Mouse (Mus musculus) embryonic facial prominence, embryonic 15.5 days (tissue): ENCODE data around the gene Ddx60. TPM values are rescaled to one million over a fixed set of nuclear protein-coding genes. Genes with fewer than 3 reads are reported as not detected.
"Not testable (repeated sequence)": the region's sequence is repeated elsewhere in the genome, so short reads cannot be mapped to it uniquely, and the experiment has no call there.

ENCODE experiments used
- ATAC-seq: fragments of 200-750 bp; cut with Nextera tagmentation; 2 replicates; pipeline ENCODE4 v1.8.0; 2017; ENCODE audit warnings: low read depth, moderate TSS enrichment; ENCODE audit not compliant: insufficient number of reproducible peaks, low FRiP score, low TSS enrichment
- H3K27ac ChIP-seq: fragments of 300-500 bp; sonication (generic); replicated peaks from 2 replicates; pipeline ENCODE4 v1.5.1; 2015; ENCODE audit warnings: mild to moderate bottlenecking, inconsistent platforms
- H3K27me3 ChIP-seq: fragments of 300-500 bp; sonication (generic); 2 replicates; pipeline ENCODE4 v1.6.1; 2015; ENCODE audit warnings: inconsistent platforms
- H3K36me3 ChIP-seq: fragments of 300-500 bp; sonication (generic); 2 replicates; pipeline ENCODE4 v1.6.1; 2015; ENCODE audit warnings: mild to moderate bottlenecking, inconsistent platforms
- H3K4me1 ChIP-seq: fragments of 300-500 bp; sonication (generic); 2 replicates; pipeline ENCODE4 v1.6.1; 2015; ENCODE audit warnings: inconsistent platforms
- H3K4me2 ChIP-seq: fragments of 300-500 bp; sonication (generic); replicated peaks from 2 replicates; pipeline ENCODE4 v1.6.1; 2015; ENCODE audit warnings: mild to moderate bottlenecking, inconsistent platforms
- H3K4me3 ChIP-seq: fragments of 300-500 bp; sonication (generic); replicated peaks from 2 replicates; pipeline ENCODE4 v1.5.1; 2015; ENCODE audit warnings: mild to moderate bottlenecking, inconsistent platforms
- H3K9ac ChIP-seq: fragments of 300-500 bp; sonication (generic); 2 replicates; pipeline ENCODE4 v1.6.1; 2015; ENCODE audit warnings: inconsistent platforms
- H3K9me3 ChIP-seq: fragments of 300-500 bp; sonication (generic); replicated peaks from 2 replicates; pipeline ENCODE4 v1.6.1; 2016; ENCODE audit warnings: inconsistent platforms
- WGBS: fragments of 180-500 bp; shearing (Covaris S2); methylation state at CpG from one replicate; pipeline ENCODE4 v1.1.7; 2015; 5-methylcytosine and 5-hydroxymethylcytosine counted together
- polyA plus RNA-seq: library from polyadenylated mRNA; unstranded; fragments of >200 nt; fragmentation: Nextera tagmentation; extraction: Ambion mirVana; gene quantifications from 2 replicates; pipeline ENCODE4 v1.2.1, GENCODE M21; 2015

The Ddx60 gene
- polyA plus RNA-seq, 1 experiment from 2014 or later, result 1.6 TPM

DNA sequence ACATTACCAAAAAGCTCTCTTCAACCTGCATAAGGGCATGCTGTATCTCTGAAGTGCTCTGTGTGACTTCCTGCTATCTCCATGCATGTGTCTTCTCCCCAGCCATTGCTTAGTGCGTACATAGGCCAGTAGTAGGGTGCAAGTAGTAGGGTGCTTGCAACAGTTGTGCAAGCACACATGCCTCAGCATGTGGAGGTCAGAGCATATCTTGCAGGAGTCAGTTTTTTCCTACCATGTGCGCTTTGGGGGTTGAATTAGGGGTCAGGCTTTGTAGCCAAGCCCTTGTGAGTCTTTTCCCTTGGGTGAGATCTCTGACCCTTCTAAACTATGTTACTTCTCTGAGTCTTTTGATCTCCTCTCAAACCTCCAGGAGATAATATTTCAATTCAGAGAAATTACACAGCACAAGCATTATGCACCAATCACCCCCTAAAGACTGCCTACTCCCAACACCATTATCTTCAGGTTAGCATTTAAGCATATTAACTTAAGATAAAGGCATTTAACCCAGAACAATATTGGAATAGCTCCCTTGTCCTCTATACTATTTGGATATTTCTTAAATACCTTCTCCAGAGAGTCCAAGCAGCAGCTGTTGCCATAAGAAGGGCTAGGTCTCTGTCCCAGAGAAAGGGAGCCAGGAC lies 8.6 kb upstream of the Ddx60 start:
- H3K27me3 ChIP-seq, result no peaks in the 10 kb centered on the region
- H3K4me1 ChIP-seq, result no peaks in the 10 kb centered on the region
- no peak overlapping the region for H3K4me3 ChIP-seq
- no peak overlapping the region for H3K4me2 ChIP-seq
- no peaks in the 10 kb centered on the region for H3K36me3 ChIP-seq
- H3K27ac ChIP-seq, result no peak overlapping the region
- H3K9me3 ChIP-seq, result no peaks in the 10 kb centered on the region
- no peak overlapping the region for H3K9ac ChIP-seq
- WGBS, result 72% methylated on average over 2 of the region's 2 CpGs
- ATAC-seq, result no peak

DNA sequence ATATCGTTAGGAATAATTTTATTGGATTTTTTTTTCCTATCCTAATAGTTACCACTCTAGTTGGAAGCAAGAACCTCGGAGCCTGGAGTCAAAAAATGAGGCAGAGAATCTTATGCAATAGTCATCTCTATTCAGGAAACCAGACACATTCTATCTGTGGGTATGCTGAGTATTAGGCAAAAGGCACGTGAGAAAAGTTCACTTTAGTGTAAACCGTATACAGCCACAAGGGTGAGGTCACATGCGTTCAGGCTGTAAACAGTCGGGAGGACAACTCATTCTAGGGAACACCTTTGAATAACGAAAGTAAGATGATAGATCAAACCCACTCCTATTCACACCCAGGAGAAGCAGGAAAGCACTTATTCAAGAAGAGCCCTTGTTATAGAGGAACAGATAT lies 7.5 kb upstream of the Ddx60 start:
- H3K27me3 ChIP-seq, result no peaks in the 10 kb centered on the region
- H3K4me2 ChIP-seq, result no peak overlapping the region
- no peak overlapping the region for H3K27ac ChIP-seq
- H3K4me1 ChIP-seq, result no peaks in the 10 kb centered on the region
- no peak overlapping the region for H3K4me3 ChIP-seq
- no peaks in the 10 kb centered on the region for H3K9me3 ChIP-seq
- no peak for ATAC-seq
- H3K36me3 ChIP-seq, result no peaks in the 10 kb centered on the region
- no peak overlapping the region for H3K9ac ChIP-seq
- 73% methylated on average over 7 of the region's 7 CpGs for WGBS

DNA sequence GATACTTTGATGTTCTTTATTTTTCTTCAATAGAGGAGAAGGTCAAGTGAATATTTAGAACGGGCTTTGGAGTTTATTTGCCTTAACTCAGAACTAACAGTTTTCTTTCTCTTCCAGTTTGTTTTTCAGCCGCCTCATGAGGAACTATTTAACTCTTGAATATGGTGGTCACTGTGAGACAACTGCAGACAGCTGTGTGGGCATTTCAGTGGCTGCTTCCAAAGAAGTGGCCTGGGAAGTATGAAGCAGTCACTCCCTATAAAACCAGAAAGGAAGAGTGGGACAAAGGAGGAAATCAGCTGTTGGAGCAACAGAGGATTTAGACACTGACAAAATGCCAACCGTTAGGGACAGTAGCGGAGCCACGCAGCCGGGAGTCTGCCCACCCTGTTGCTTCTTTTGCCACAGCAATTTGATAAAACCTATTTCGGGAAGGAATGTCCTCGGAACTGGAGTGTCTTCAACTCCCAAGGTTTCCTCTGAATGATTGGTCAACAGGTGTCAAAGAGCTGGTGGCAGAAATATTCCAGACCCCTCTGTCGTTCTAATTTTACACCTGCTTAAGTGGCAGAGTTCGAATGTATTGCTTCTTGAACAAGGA lies 6.3 kb upstream of the Ddx60 start:
- Histone ChIP-seq H3K4me2 (no peak overlapping the region), H3K36me3 (no peaks in the 10 kb centered on the region), H3K4me3 (no peak overlapping the region), H3K9ac (no peak overlapping the region), H3K9me3 (no peaks in the 10 kb centered on the region), H3K27ac (no peak overlapping the region), H3K4me1 (no peaks in the 10 kb centered on the region), H3K27me3 (no peaks in the 10 kb centered on the region)
- 74% methylated on average over 10 of the region's 10 CpGs for WGBS
- no peak for ATAC-seq

DNA sequence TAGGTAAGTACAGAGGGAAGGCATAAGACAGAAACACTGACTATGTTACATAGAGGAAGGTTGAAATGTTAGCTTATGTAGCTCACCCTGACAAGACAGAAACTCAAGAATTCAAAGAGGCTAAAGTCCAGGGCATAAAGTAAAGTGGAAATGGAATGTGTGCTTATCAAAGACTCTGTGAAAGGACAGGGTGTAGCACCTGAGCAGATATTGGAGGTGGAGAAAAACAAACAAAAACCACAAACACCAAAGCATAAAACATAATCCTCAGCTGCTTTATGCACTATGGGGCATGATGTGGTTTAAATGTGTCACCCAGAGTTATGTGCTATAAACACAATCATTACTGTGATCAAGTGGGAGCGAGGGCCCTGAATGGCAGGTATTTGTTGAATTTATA lies 3.4 kb upstream of the Ddx60 start:
- H3K27ac ChIP-seq, result no peak overlapping the region
- H3K9ac ChIP-seq, result no peak overlapping the region
- no peaks in the 10 kb centered on the region for H3K27me3 ChIP-seq
- ATAC-seq, result no peak
- no peaks in the 10 kb centered on the region for H3K4me1 ChIP-seq
- H3K4me2 ChIP-seq, result no peak overlapping the region
- H3K9me3 ChIP-seq, result no peaks in the 10 kb centered on the region
- no peaks in the 10 kb centered on the region for H3K36me3 ChIP-seq
- 88% methylated on average over 1 of the region's 1 CpGs for WGBS
- no peak overlapping the region for H3K4me3 ChIP-seq

DNA sequence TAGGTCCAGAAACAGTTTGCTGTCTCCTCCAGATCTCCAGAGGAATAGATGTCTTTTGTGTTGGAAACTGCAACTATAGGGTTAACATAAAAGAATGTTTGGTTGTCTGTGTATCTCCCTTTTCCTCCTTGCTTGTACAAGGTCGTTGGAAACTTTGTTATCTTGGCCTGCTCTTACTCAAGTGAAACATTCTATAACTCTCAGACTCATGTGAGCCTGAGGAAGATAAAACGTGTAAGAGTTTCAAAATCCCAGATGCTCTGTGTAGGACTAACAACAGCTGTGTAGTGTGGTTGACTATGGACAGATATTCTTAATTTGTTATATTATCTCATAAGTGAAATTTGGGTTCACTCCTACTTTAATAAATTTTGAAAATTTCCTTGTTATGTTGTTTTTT lies 5.4 kb downstream of the Ddx60 start:
- Histone ChIP-seq H3K27ac (no peak overlapping the region), H3K4me1 (no peaks in the 10 kb centered on the region), H3K9me3 (no peaks in the 10 kb centered on the region), H3K4me2 (no peak overlapping the region), H3K9ac (no peak overlapping the region), H3K27me3 (no peaks in the 10 kb centered on the region), H3K36me3 (no peaks in the 10 kb centered on the region), H3K4me3 (no peak overlapping the region)
- no peak for ATAC-seq
- WGBS, result 14% methylated on average over 2 of the region's 2 CpGs

DNA sequence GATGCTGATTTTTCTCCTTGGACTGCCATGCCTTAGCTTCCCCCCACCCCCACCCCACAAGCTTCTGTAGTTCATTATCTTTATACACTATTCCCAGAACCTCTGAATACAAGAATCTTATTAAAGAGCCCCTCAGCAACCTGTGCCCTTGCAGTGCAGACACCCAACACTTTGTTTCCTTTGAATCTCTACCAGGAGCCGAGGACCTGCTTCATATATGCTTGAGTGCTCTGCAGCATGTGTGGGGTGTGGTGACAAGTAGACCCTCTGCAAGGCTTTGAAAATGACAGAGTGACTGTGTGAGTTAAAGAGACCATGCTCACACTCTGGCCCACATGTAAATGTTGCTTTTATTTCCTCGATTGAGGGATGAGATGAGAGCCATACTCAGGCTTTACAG lies 9.7 kb downstream of the Ddx60 start:
- H3K9me3 ChIP-seq, result no peaks in the 10 kb centered on the region
- H3K36me3 ChIP-seq, result no peaks in the 10 kb centered on the region
- no peak overlapping the region for H3K27ac ChIP-seq
- ATAC-seq, result no peak
- WGBS, result 67% methylated on average over 2 of the region's 2 CpGs
- no peak overlapping the region for H3K4me3 ChIP-seq
- H3K27me3 ChIP-seq, result no peaks in the 10 kb centered on the region
- no peak overlapping the region for H3K4me2 ChIP-seq
- H3K9ac ChIP-seq, result no peak overlapping the region
- H3K4me1 ChIP-seq, result no peaks in the 10 kb centered on the region

DNA sequence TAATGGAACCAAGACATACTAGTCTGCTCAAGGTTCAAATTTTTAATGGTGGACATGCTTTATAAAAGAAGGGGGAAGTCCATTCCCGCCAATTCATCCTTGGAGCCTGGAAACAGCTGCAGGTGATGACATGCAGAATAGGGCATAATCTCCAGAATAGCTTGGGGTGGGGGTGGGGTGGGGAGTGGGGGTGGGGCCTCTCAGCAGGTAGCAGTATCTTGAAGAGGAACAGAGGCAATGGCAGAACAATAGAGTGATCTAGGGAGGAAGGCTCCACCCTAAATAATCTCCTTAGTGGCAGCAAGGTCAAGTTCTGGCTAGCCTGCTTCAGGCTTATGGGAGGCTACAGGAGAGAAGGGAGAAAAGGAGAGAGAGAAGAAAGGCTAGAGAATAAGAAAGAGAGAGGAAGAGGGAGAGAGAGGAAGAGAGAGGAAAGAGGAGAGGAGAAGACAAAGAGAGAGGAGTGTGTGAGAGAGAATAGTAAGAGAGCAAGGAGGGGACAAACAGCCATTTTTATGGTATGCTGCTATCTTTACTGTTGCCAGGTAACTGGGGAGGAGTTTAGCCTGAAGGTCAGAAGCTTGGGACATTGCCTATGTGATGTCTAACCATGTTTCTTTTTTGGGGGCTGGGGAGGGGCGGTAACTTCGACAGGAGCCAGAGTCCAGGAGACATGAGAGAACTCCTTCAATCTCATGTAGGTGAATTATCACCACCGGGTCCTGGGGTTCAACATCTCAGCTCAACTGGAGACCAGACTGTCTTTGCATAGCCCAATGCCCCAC lies 36.9 kb downstream of the Ddx60 start:
- H3K36me3 ChIP-seq, ATAC-seq, H3K4me2 ChIP-seq, H3K4me1 ChIP-seq, H3K27ac ChIP-seq, H3K4me3 ChIP-seq, H3K27me3 ChIP-seq, H3K9me3 ChIP-seq, H3K9ac ChIP-seq: not testable (repeated sequence)
- WGBS, result 75% methylated on average over 4 of the region's 4 CpGs

DNA sequence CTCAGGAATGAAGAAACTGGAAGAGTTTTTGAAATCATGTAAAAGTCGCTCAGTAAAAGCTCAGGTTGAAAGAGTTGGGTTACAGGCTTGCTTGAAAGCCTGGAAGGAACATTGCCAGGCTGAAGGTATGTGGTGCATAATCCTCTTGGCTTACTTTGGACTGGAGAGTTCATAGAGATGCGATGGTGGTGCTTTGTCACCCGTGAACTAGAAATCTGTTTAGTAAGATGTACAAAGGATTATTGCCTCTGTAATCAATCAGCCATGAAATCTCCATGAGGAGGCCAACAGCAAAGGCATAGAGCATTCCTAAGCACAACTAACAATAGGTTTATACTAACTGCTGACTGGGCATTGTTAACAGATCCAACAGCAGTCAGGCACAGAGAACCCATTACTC lies 41.7 kb downstream of the Ddx60 start:
- Histone ChIP-seq H3K9ac (no peak overlapping the region), H3K27ac (no peak overlapping the region), H3K36me3 (no peaks in the 10 kb centered on the region), H3K9me3 (no peaks in the 10 kb centered on the region), H3K27me3 (no peaks in the 10 kb centered on the region), H3K4me2 (no peak overlapping the region), H3K4me3 (no peak overlapping the region), H3K4me1 (no peaks in the 10 kb centered on the region)
- 61% methylated on average over 3 of the region's 3 CpGs for WGBS
- no peak for ATAC-seq

DNA sequence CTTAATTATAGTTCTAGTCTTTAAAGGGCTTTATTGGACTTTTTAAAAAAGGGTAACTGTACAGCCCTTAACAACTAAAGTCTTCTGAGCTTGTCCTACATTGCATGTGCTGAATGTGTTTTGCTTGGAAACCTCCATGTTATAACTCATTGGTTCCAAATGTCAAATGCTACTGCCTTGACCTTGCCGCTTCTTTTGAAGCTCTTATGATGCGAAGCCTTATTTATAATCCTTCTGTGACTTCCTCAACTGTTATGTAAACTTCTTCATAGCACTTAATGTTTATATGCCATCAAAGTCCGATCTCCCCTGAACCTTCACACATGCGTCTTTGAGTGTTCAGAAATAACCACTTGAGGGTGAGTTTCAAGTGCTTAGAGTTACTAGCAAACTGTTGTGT lies 57.1 kb downstream of the Ddx60 start:
- Histone ChIP-seq H3K4me3 (no peak overlapping the region), H3K4me2 (no peak overlapping the region), H3K27me3 (no peaks in the 10 kb centered on the region), H3K9ac (no peak overlapping the region), H3K9me3 (no peaks in the 10 kb centered on the region), H3K27ac (no peak overlapping the region), H3K4me1 (no peaks in the 10 kb centered on the region), H3K36me3 (no peaks in the 10 kb centered on the region)
- WGBS, result 93% methylated on average over 4 of the region's 4 CpGs
- no peak for ATAC-seq

DNA sequence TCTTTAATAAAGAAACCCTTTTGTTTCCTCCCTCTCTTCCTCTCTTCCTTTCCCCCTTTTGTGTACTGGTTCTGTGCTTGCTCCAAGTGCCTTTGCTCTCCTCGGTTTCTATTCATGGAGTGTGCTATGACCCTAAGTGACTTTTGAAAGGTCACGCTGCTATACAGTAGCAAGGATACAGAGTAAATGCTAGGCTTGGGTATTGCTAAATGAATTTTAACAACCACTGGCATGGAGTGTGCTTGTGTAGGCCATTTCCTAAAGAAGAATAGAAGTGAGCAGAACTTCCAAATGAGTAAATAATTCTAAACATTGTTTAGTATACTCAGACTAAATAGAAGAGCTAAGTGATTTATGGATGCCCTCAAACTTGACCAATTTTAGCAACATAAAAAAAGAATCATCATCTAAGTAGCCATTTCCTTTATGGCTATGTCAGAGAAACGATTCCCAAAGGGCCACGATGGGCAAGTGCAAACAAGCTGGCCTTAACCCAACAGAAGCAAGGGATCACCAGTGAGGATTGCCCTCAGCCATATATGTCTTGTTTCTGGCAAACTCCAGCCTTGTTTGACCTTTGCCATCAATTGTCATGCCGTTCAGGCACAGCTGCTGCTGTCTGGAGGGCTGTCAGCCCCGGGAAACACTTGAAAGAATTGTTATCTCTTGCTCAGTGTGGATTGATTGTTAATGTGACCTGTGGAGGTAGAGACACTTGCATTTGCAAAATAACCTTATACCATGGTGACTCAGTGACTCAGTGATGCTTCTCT lies 58.0 kb downstream of the Ddx60 start:
- Histone ChIP-seq H3K9ac (no peak overlapping the region), H3K4me2 (no peak overlapping the region), H3K36me3 (no peaks in the 10 kb centered on the region), H3K27me3 (no peaks in the 10 kb centered on the region), H3K4me3 (no peak overlapping the region), H3K9me3 (no peaks in the 10 kb centered on the region), H3K27ac (no peak overlapping the region), H3K4me1 (no peaks in the 10 kb centered on the region)
- no peak for ATAC-seq
- WGBS, result 43% methylated on average over 6 of the region's 6 CpGs

DNA sequence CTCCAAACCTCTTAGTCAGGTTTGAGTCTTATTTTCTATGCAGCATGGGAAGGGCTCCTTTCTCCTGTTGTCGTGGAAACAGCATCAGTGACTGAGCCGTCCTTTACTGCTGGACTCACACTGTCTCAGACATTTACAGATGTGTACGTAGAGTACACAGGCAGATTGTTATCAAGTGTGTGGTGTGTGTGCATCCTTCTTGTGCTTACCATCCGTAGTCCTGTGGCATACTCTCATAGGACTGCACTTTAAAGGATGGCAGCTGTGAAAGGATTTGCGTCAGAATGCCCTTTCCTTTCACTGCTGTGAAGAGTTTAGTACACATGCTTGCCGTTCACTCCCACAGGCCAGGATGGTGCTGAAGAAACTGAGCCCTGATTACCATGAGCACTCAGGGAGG lies 61.6 kb downstream of the Ddx60 start:
- Histone ChIP-seq H3K27ac (no peak overlapping the region), H3K36me3 (no peaks in the 10 kb centered on the region), H3K4me2 (no peak overlapping the region), H3K9ac (no peak overlapping the region), H3K27me3 (no peaks in the 10 kb centered on the region), H3K4me1 (no peaks in the 10 kb centered on the region), H3K4me3 (no peak overlapping the region), H3K9me3 (no peaks in the 10 kb centered on the region)
- no peak for ATAC-seq
- 39% methylated on average over 6 of the region's 6 CpGs for WGBS
